Mouse (Mus musculus) liver, postnatal 0 days (tissue): ENCODE measurements around the gene Ccl22.

ENCODE experiments used
- CTCF ChIP-seq: sonication (generic); IDR thresholded peaks from 2 replicates; pipeline ENCODE4 v1.5.1; 2016; ENCODE audit warnings: antibody characterized with exemption, low read depth
- EP300 ChIP-seq: IDR thresholded peaks from 2 replicates; pipeline ENCODE4 v1.6.1; 2016; ENCODE audit warnings: antibody characterized with exemption, low read depth, mild to moderate bottlenecking

- TF ChIP-seq CTCF = no peak
- TF ChIP-seq EP300 = no peak
Measured at GRCm38 (mm10) chr8:94749942-94750341, 4.6 kb downstream of the Ccl22 start.
